Mouse (Mus musculus) lung, adult 2 months (tissue): ENCODE measurements around the gene Lrig2.

Experiments used
- CTCF ChIP-seq: fragments of 200-500 bp; IDR thresholded peaks from 2 replicates; pipeline ENCODE4 v1.5.1; 2011; ENCODE audit warnings: mild to moderate bottlenecking, low read length, control low read depth; ENCODE audit not compliant: insufficient read depth
- POLR2A ChIP-seq: fragments of 200-500 bp; IDR thresholded peaks from 2 replicates; pipeline ENCODE4 v1.6.1; 2011; ENCODE audit warnings: low read depth, mild to moderate bottlenecking, control low read depth, low read length, borderline replicate concordance; ENCODE audit errors: extremely low read depth

DNA sequence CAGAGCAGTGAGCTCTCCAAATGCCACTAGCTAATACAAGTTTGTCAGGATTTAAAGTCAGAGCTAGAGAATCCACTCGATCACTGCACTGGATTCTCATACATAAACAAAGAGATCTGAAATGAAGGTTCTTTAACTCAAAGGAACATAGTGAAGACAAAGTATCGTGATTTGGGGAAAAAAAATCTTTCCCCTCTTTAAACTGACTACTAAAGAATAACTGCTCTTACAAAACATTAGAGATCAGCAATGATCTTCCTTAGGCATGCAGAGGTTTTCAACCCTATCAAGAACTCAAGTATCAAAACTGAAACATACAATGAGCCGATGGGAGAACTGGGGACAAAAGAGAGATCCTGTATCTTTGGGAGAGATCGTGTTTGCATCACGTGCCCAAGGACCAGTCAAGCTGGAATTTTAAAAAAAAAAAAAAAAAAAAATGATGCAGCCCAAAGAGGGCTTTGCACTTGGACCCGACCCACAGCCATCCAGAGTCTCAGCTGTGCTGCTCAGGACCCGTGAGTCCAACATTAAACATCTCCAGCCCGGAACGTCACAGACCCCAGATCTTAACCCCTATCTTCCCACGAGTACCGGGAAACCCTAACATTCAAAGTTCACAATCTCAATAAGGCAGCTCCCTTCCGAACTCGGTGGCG is 818 bp downstream of the Lrig2 start:
- TF ChIP-seq CTCF = no peak
- no peak for TF ChIP-seq POLR2A
